Mouse (Mus musculus) heart, embryonic 11.5 days (tissue): Measurements from ENCODE around the gene Ssc5d. TPM values are rescaled to one million over a fixed set of nuclear protein-coding genes. Genes with fewer than 3 reads are reported as not detected.
A peak's percentile ranks its signal among the peaks of the same experiment; 100 is the strongest.

Experiments
- ATAC-seq: fragments of 200-750 bp; cut with Nextera tagmentation; replicated peaks from 2 replicates; pipeline ENCODE4 v1.8.0; 2017; ENCODE audit warnings: moderate library complexity; ENCODE audit not compliant: insufficient number of reproducible peaks, low FRiP score, low TSS enrichment
- H3K27ac ChIP-seq: fragments of 300-500 bp; sonication (generic); 2 replicates; pipeline ENCODE4 v1.5.1; 2014; ENCODE audit warnings: mild to moderate bottlenecking, low read depth, low read length
- H3K27me3 ChIP-seq: fragments of 300-500 bp; sonication (generic); 2 replicates; pipeline ENCODE4 v1.6.1; 2014; ENCODE audit warnings: mild to moderate bottlenecking, low read length, mixed read lengths; ENCODE audit not compliant: control insufficient read depth, insufficient read depth
- H3K36me3 ChIP-seq: fragments of 300-500 bp; sonication (generic); 2 replicates; pipeline ENCODE4 v1.6.1; 2014; ENCODE audit warnings: mild to moderate bottlenecking, low read length, moderate library complexity, mixed read lengths; ENCODE audit not compliant: control insufficient read depth, insufficient read depth
- H3K4me1 ChIP-seq: fragments of 300-500 bp; sonication (generic); 2 replicates; pipeline ENCODE4 v1.6.1; 2014; ENCODE audit warnings: low read length; ENCODE audit not compliant: control insufficient read depth, insufficient read depth
- H3K4me2 ChIP-seq: fragments of 300-500 bp; sonication (generic); 2 replicates; pipeline ENCODE4 v1.6.1; 2014; ENCODE audit warnings: mild to moderate bottlenecking, moderate library complexity
- H3K4me3 ChIP-seq: fragments of 300-500 bp; sonication (generic); 2 replicates; pipeline ENCODE4 v1.5.1; 2014; ENCODE audit warnings: low read depth, low read length
- H3K9ac ChIP-seq: fragments of 300-500 bp; sonication (generic); 2 replicates; pipeline ENCODE4 v1.6.1; 2014; ENCODE audit warnings: mild to moderate bottlenecking, low read depth, low read length, moderate library complexity
- H3K9me3 ChIP-seq: fragments of 300-500 bp; sonication (generic); replicated peaks from 2 replicates; pipeline ENCODE4 v1.6.1; 2016; ENCODE audit warnings: low read length; ENCODE audit not compliant: control insufficient read depth
- WGBS: fragments of 180-500 bp; shearing (Covaris S2); extraction: QIAGEN DNeasy Blood & Tissue Kit; methylation state at CpG from one replicate; pipeline ENCODE4 v1.1.7; 2014; ENCODE audit not compliant: insufficient replicate concordance; 5-methylcytosine and 5-hydroxymethylcytosine counted together
- polyA plus RNA-seq: library from polyadenylated mRNA; unstranded; fragments of >200 nt; fragmentation: Nextera tagmentation; extraction: Ambion mirVana; gene quantifications from 2 replicates; pipeline ENCODE4 v1.2.1, GENCODE M21; 2014

Ssc5d gene
- polyA plus RNA-seq, 1 experiment from 2014 or later: 0.53 TPM

DNA sequence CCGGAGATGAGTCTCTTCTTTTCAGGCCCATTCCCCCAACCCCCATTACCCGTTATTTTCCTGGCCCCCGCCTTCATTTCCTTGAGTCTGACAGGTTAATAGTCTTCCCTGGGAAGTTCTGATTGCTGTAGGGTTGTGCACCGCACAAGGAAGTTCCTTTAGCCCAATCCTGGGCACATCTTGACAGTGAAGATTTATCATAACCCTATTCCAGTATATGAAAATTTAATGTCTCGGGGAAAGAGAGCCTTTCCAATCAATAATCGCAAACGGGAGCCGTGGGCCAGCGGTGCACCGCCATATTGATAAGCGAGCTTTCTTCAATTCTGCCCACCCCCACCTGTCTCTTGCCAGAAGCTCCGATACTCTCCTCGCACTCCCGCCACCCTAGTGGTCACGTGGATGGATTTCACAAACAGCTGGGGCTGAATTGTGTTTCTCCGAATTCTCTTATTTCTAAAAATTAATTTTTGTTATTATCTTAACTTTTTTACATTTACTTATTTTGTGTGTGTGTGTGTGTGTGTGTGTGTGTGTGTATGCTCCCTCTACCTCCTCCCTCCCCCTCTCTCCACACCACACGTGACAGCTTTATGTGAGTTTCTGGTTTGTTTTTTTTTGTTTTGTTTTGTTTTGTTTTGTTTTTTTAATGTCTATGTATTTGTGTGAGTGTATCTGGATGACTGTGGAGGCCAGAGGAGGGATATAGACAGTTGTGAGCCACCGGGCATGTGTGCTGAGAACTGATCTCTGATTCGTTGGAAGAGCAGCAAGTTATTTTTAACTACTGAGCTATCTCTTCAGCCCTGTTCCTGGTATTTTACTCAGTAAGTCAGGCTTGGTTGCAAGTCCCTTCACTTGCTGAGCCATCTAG is 25.7 kb upstream of the Ssc5d start:
- Histone ChIP-seq H3K4me2 (peak overlapping the region; percentile 72), H3K4me1 (peaks cover 9% of the 10 kb centered on the region), H3K4me3 (peak overlapping the region; percentile 42), H3K27ac (peak overlapping the region; percentile 78), H3K9me3 (peaks cover 4% of the 10 kb centered on the region; the same call in 1 of the 2 replicates), H3K9ac (peak overlapping the region; percentile 69), H3K36me3 (no peaks in the 10 kb centered on the region), H3K27me3 (no peaks in the 10 kb centered on the region)
- WGBS: 2% methylated on average over 19 of the region's 19 CpGs
- ATAC-seq: peak; percentile 58

DNA sequence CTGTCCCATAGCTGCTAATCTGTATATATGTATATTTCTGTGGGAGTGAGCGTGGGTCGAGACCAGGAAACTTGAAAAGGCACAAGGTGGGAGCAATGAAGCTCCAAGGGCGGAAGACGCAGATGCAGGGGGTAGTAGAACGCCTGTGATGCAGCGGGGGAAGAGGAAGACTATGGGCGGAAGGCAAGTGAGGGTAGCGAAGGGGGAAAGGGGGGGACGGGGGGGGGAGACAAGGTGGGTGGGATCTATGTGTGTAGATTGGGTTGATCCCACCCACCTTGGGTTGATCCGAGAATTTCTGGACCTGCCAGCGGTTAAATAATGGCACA is 25.1 kb upstream of the Ssc5d start:
- Histone ChIP-seq H3K9me3 (peaks cover 4% of the 10 kb centered on the region; the same call in 1 of the 2 replicates), H3K36me3 (no peaks in the 10 kb centered on the region), H3K9ac (peak overlapping the region; percentile 69), H3K27ac (peak overlapping the region; percentile 78), H3K4me2 (peak overlapping the region; percentile 72), H3K4me3 (peak overlapping the region; percentile 42), H3K4me1 (peaks cover 9% of the 10 kb centered on the region), H3K27me3 (no peaks in the 10 kb centered on the region)
- WGBS: 20% methylated on average over 11 of the region's 11 CpGs
- ATAC-seq: no peak

DNA sequence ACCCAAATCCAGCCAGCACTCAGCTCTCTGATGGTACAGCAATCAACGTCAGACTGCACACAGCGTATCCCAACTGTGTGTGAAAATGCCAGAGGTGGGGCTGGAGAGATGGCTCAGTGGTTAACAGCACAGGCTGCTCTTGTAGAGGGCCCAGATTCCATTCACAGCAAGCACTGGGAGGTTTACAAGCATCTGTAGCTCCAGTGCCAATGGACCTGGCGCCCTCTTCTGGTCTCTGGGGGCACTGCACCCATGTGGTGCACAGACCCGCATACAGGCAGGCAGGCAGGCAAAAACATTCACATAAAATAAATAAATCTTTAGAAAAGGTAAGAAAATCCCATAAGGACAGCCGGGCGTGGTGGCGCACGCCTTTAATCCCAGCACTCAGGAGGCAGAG is 24.4 kb upstream of the Ssc5d start:
- peak overlapping the region; percentile 72; the same call in 1 of the 2 replicates for H3K4me2 ChIP-seq
- peaks cover 9% of the 10 kb centered on the region for H3K4me1 ChIP-seq
- peaks cover 4% of the 10 kb centered on the region; the same call in 1 of the 2 replicates for H3K9me3 ChIP-seq
- H3K27ac ChIP-seq: no peak overlapping the region
- peak overlapping the region; percentile 42 for H3K4me3 ChIP-seq
- WGBS: 48% methylated on average over 8 of the region's 8 CpGs
- H3K36me3 ChIP-seq: no peaks in the 10 kb centered on the region
- H3K9ac ChIP-seq: no peak overlapping the region
- ATAC-seq: no peak
- no peaks in the 10 kb centered on the region for H3K27me3 ChIP-seq

DNA sequence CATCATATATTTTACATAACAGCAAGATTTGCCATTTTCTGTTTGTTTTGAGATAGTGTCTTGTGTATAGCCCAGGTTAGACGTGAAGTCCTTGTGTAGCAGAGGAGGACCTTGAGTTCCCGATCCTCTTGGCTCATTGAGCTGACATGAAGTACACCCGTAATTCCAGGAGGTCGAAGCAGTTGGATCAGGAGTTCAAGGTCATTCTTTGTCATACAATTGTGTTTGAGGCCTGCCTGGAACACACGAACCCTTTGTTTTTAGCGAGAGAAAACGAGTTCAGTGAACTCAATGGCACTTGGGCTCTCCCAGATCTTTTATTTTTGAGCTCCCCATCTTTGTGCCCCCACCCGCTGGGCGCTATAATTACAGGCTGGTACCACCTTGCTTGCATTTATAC is 23.2 kb upstream of the Ssc5d start:
- Histone ChIP-seq H3K4me2 (no peak overlapping the region), H3K27me3 (no peaks in the 10 kb centered on the region), H3K4me3 (no peak overlapping the region), H3K9me3 (peaks cover 4% of the 10 kb centered on the region; the same call in 1 of the 2 replicates), H3K27ac (no peak overlapping the region), H3K4me1 (peaks cover 9% of the 10 kb centered on the region), H3K36me3 (no peaks in the 10 kb centered on the region), H3K9ac (no peak overlapping the region)
- no peak for ATAC-seq
- 82% methylated on average over 9 of the region's 9 CpGs for WGBS

DNA sequence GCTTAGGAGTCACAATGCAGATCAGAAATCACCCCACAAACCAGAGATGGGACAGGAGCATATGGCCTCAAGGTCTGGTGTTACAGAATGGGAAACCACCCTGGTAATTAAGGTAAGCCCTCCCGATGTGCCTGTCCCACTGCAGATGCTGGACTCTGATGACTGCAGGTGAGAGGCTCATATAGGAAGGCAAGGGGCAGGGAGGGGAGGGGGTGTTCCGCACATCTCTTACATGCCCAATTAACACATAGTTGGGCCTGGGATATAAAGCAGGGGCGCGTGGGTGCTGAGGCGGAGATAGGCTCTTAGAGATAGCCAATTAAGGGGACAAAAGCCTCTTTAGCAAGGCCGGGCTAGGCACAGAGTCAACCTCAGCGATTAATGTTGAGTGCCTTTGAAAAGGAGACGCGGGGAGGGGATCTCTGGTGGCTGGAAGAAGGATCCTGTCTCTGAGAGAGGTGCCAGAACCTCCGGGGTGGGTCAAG is 19.1 kb upstream of the Ssc5d start, which contains the start of gene Gm36210:
Gene Gm36210 (minus strand): TSS at position 51 of the 485 bp plus-strand sequence.
- Histone ChIP-seq H3K9me3 (peaks cover 4% of the 10 kb centered on the region; the same call in 1 of the 2 replicates), H3K36me3 (no peaks in the 10 kb centered on the region), H3K4me3 (no peak within 1 kb of the TSS), H3K4me2 (no peak within 1 kb of the TSS), H3K9ac (peak within 1 kb of the TSS; percentile 39; the same call in 1 of the 2 replicates), H3K27me3 (no peaks in the 10 kb centered on the region), H3K27ac (no peak within 1 kb of the TSS), H3K4me1 (no peaks in the 10 kb centered on the region)
- WGBS: 52% methylated on average over 10 of the region's 10 CpGs
- ATAC-seq: no peak

DNA sequence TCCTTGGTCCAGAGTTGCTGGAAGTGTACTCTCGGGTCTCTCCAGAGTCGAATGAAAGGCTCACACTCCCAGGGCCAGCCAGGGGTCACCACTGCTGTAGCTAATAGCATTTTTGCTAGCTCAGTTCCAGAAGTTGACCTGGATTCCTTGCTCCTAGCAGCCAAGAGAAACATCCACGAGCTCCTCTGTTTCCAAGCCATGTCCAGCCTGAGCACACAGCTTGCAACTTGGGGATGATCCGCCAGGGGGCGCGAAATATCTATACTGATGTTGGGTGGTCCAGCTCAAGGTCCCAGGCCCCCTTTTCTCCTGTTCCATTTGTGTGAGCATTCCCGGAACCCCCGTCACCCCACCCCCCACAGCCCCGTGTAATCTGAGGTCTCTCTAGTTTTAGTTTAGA is 14.0 kb upstream of the Ssc5d start:
- Histone ChIP-seq H3K9ac (no peak overlapping the region), H3K27me3 (no peaks in the 10 kb centered on the region), H3K27ac (no peak overlapping the region), H3K4me2 (no peak overlapping the region), H3K4me3 (no peak overlapping the region), H3K9me3 (no peaks in the 10 kb centered on the region), H3K36me3 (no peaks in the 10 kb centered on the region), H3K4me1 (peaks cover 6% of the 10 kb centered on the region)
- WGBS: 34% methylated on average over 9 of the region's 9 CpGs
- no peak for ATAC-seq

DNA sequence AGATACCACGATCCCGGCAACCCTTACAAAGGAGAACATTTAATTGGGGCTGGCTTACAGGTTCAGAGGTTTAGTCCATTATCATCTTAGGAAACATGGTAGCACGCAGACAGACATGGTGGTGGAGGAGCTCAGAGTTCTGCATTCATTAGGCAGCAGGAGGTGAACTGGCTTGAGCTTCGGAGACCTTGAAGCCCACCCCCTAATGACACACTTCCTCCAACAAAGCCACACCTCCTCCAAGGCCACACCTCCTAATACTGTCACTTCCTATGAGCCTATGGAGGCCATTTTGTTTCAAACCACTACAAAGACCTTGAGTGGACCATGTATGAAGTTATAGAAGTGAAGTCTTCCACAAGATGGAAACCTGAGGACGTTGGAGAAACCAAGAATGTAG is 13.3 kb upstream of the Ssc5d start:
- ATAC-seq: no peak
- Histone ChIP-seq H3K9me3 (no peaks in the 10 kb centered on the region), H3K9ac (no peak overlapping the region), H3K4me1 (peaks cover 9% of the 10 kb centered on the region), H3K36me3 (no peaks in the 10 kb centered on the region), H3K4me3 (no peak overlapping the region), H3K27ac (no peak overlapping the region), H3K27me3 (no peaks in the 10 kb centered on the region), H3K4me2 (no peak overlapping the region)
- WGBS: 56% methylated on average over 5 of the region's 5 CpGs

DNA sequence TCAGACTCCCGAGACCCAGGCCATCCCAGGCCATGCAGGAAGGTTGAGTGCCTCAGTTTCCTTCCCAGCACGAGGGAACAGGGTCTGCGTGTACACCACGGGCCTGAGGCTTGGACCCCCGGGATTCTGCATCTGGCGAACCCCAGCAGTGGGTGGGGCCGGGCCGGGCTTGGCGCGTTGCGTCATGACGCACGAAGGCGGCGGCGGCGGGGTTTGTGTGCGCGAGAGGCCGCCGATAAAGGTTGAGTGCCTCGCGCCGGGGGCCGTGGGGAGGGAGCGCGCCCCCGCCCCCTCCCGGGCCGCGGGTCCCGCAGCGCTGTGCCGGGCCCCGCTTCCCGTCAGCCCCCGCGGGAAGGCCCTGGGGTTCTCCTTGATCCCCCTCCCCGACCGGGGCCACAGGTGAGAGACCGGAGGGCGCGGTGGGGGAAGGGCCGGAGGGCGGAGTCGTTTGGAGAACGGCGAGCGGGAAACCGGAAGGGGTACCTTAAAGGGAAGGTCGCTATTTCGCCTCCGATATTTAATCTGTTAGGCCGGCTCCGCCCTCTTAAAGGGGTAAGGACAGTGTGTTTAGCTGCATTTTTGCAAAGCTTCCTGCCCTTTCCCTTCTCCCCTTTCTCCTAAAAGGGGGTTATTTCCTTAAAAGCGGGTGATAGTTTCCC is 10.4 kb upstream of the Ssc5d start, which contains the start of gene Zfp628:
Gene Zfp628 (plus strand): TSS at position 211 of the 659 bp plus-strand sequence.
- H3K4me3 ChIP-seq: peak within 1 kb of the TSS; percentile 74
- peaks cover 9% of the 10 kb centered on the region for H3K4me1 ChIP-seq
- no peaks in the 10 kb centered on the region for H3K9me3 ChIP-seq
- peak within 1 kb of the TSS; percentile 62 for H3K4me2 ChIP-seq
- H3K36me3 ChIP-seq: peaks cover 24% of the 10 kb centered on the region
- H3K27ac ChIP-seq: peak within 1 kb of the TSS; percentile 93
- peak; percentile 88 for ATAC-seq
- WGBS: under 1% methylated on average over 53 of the region's 56 CpGs
- H3K9ac ChIP-seq: peak within 1 kb of the TSS; percentile 97
- H3K27me3 ChIP-seq: no peaks in the 10 kb centered on the region
